Mouse (Mus musculus) skeletal muscle tissue, adult 2 months (tissue): Measurements from ENCODE around the gene Epsti1.
A peak's percentile ranks its signal among the peaks of the same experiment; 100 is the strongest.

ENCODE experiments used
- DNase-seq: peaks from one replicate; pipeline ENCODE4 v3.0.0-alpha.2; 2012; ENCODE audit warnings: low read depth, low spot score

Gene Epsti1

DNA sequence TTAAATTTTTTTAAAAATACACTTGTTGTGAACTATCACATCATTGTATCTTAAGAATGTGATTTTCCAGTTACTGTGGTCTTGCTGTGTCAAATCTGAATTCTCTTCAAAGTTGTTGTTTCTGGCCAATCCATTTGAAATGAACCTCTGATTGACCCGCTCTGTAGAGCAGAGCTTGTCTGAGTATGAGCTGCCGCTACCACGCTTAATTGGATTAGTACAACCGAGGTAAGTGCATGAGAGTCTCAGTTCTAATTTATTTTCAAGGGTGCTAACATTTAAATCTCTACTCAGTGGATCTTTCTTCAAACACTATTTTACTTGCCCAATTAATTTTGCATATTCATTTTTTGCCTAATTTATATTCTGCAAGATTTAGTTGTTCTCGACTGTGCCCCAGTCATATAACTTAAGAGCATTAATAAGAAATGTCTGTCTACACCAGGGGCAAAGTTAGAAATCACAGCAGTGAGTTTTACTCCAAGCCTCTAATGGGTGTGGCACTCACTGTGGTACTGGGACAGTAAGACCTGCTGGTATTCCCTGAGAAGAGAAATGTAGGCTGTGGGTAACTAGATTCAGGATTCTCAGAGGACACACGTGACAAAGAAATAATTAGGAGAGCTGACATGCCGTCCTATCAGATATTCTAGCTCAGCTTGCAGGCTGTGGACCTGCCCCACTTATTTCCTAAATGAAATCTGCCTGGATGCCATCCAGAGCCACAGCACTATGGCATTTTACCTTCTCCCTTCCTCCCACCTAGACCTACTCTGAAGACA lies 111.7 kb downstream of the Epsti1 start:
- DNase-seq = no peak

DNA sequence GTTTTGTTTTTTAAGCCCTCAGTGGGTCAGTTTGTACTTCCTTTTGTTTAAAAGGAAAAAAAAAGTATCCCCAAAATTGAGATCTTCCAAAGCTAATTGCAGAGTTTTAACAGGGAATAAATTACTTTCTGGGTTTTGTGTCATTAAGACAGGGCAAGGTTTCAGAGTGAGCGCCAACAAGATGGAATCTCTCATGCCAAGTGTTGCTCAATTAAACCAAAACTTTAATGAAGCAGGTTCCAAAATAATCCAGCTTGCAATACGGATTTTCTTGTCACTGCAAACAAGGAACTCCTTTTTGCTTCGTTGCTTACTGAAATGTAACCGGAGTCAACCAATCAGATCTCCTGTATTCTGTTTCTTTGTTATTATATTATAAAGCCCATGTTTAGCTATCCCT lies 112.4 kb downstream of the Epsti1 start:
- DNase-seq = no peak

DNA sequence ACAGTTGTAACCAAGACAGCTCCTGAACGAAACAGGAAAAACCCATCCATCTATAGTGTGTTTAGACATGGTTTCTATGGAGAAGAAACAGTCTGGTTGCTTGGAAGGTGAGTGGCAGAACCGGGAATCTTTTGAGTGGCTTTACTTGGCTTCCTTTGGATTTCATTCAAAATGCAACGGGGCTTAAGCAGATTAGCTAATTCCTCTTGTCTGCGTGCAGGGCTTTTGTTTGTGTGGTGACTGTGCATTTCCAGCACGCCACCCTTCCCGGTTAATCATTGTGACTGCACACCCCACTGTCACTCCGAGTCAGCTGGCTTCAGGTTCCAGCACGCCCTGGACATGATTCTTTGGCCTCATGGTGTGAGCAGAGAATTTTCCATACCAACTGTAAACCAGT lies 115.9 kb downstream of the Epsti1 start:
- no peak for DNase-seq

DNA sequence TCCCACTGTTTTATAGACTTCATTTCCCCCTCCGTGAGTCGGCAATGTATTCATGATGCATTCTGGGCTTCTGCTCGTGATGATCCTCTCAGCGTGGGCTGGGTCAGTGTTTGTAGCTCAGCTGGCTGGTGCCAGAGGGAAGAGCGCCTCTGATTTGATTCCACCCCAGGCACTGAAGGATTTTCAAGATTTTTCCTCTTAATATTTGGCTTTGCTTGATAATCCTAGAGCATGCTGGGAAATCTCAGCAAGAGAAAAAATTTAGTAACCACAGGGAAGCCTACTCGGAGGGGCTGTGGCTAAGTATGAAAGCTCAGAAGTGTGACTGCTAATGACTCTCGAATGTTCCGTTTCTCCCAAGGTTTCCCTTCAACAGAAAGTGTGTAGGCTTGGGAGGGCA lies 134.8 kb downstream of the Epsti1 start:
- peak; percentile 9 for DNase-seq

DNA sequence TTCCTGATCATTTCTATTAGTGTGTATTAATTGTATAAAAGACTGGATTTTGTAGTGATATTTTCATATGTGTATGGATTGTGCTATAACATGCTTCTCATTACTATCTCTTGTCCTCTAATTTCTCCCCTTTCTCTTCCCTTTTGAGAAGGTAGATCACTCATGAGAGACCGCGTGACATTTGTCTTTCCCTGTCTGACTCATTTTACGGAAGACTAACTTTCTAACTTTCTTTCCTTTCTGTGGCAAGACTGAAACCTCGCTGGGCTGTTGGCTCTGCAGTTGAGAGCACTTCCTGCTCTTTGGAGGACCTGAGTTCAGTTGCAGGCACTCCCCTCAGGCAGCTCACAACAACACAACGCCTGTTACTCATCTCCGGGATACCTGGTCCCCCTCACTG lies 136.6 kb downstream of the Epsti1 start:
- DNase-seq = no peak

DNA sequence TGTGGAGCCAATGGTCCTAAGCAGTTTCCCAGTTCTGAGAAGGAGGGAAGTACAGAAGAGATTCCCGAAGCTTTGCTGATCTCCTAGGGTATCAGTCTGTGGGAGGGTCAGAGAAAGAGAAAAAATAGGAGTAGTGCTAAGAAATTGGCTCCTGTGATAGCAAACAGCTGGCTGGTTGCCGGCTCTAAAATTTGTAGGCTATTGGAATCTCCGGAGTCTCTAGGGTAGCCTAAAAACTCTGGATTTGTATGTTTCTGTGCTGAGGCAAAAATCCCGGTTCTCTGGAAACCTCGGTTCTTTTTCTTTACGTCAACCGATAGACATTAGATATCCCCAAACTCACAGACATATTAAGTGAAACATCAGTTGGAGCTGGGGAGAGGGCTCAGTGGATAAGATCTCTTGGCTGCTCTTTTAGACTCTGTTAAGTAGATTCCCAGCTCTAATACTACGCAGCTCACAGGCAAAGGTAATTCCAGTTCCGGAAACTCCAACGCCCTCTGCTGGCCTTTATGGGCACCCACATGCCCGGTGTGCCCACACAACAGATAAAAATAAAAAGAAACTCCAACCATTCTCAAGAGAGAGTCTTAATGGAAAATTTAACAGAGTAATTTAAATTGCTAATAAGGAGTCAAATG lies 138.0 kb downstream of the Epsti1 start:
- DNase-seq = no peak

DNA sequence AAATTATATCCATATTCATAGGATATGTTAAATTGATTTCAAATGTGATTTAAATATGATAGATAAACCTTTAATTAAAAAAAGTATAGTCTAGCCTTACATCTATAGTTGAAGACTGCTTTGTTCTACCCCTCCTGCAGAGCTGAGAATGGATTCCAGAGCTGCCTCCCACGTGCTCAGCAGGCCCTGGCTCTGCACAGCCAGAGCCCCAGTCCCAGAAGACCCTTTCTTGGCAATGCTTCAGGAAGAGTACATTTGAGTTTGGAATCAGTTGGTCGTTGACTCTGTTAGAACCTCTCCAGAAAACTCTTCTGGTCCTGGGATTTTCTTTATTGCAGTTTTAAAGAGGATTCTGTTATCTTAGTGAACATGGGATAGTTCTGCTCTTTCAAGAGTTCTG lies 139.0 kb downstream of the Epsti1 start:
- DNase-seq = no peak

DNA sequence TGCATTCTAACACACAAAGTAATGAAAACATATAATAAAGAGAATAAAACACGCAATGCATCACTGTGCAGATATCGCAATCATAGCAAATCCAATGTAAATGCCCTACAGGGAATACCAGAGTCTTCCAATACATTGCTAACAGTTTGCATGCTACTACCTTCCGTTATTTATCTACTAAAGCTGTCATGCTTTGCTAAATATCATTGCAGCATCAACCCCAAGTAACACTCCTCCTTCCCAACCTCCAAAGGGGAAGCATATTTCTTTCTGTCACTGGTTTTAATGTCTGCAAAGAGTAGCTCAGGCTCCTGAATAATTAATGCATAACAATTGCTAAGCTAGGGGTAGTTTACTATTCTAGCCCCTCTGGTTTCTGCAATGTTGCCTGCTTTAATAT lies 144.2 kb downstream of the Epsti1 start:
- no peak for DNase-seq

DNA sequence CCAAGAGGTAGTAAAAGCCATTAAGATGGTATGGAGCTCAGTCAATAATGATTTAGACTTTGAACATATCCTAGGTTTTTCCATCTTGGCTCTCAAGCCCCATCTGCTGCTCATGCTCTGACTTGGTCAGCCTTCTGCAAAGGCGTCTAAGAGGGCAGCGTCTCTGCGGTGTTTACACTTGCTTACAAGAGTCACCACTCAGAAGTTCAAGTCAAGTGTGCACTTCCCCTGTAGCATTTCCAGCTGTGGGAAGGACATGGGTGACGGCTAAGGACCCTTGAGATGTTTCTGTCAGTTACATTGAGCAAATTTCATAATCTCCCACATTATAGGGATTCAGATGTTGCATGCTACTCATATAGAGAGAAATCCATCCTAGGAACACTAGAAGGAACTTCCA lies 144.6 kb downstream of the Epsti1 start:
- DNase-seq = no peak
